Comparison of ENCODE assay signal across 8 mouse cellular contexts in genomic region chrX:60403062-60403763, GRCm38 (mm10).
A peak's percentile ranks its signal among the peaks of the same experiment; 100 is the strongest.
DNase-seq lines count a peak whose midpoint lies in the region; ATAC-seq and TF ChIP-seq lines count a peak whose summit lies in the region.

No protein-coding gene starts in this region.

- H3K4me3 ChIP-seq in kidney, adult 2 months (ENCODE audit: insufficient read depth, low read depth, low read length), result peak overlapping the region; percentile 68
- peak overlapping the region; percentile 71 for H3K4me3 ChIP-seq in lung, embryonic 16.5 days (ENCODE audit: low read length)

- WGBS in kidney, adult 2 months, result 1% methylated on average over 36 of the region's 46 CpGs
- 18% methylated on average over 29 of the region's 46 CpGs for WGBS in lung, embryonic 16.5 days

- no peak for TF ChIP-seq CTCF in kidney, adult 2 months (conservative IDR thresholded peaks at IDR 0.05; ENCODE audit: insufficient read depth, insufficient read length, low read depth, low read length)

- no peaks in the 10 kb centered on the region for H3K27me3 ChIP-seq in kidney, adult 2 months (replicated peaks; ENCODE audit: control insufficient read depth, insufficient read depth, low read length)
- H3K27me3 ChIP-seq in lung, embryonic 16.5 days (ENCODE audit: control insufficient read depth, insufficient read depth, low read depth, low read length), result no peaks in the 10 kb centered on the region

- H3K9me3 ChIP-seq in lung, embryonic 16.5 days (ENCODE audit: control insufficient read depth, low read length), result no peaks in the 10 kb centered on the region

- H3K9ac ChIP-seq in lung, embryonic 16.5 days (ENCODE audit: low read length), result peak overlapping the region; percentile 73

- no peaks in the 10 kb centered on the region for H3K4me1 ChIP-seq in kidney, adult 2 months (ENCODE audit: control insufficient read depth, insufficient read depth, low read length)
- no peaks in the 10 kb centered on the region for H3K4me1 ChIP-seq in lung, embryonic 16.5 days (replicated peaks; ENCODE audit: control insufficient read depth, insufficient read depth, low read length)

- no peaks in the 10 kb centered on the region for H3K36me3 ChIP-seq in kidney, adult 2 months (ENCODE audit: control insufficient read depth, insufficient read depth, low read length)
- H3K36me3 ChIP-seq in lung, embryonic 16.5 days (ENCODE audit: control insufficient read depth, insufficient read depth, low read length), result no peaks in the 10 kb centered on the region

- peak overlapping the region; percentile 63 for H3K4me2 ChIP-seq in lung, embryonic 16.5 days (ENCODE audit: low read depth, low read length)

- TF ChIP-seq POLR2A in kidney, adult 2 months (IDR thresholded peaks at IDR 0.05; ENCODE audit: low read depth, low read length), result no peak

- DNase-seq in urinary bladder, postnatal 14 days (ENCODE audit: low spot score), result peak; percentile 6
- no peak for DNase-seq in urinary bladder, postnatal 10 days (ENCODE audit: low spot score)
- DNase-seq in cerebellum, postnatal 14 days, result peak; percentile 20 to 52
- DNase-seq in gastrocnemius, postnatal 25 days, result peak; percentile 19
- peak; percentile 3 for DNase-seq in kidney, adult 2 months
- DNase-seq in right cerebral cortex, postnatal 25 days, result peak; percentile 15

- H3K27ac ChIP-seq in kidney, adult 2 months (ENCODE audit: insufficient read depth, low read depth, low read length), result no peak overlapping the region
- no peak overlapping the region for H3K27ac ChIP-seq in lung, embryonic 16.5 days (ENCODE audit: low read length)

- ATAC-seq in lung, embryonic 16.5 days (ENCODE audit: low read depth), result no peak; the same call in 1 of the 2 replicates
- ATAC-seq in erythroid progenitor cell, adult 5-6 weeks (replicated peaks; ENCODE audit: low FRiP score, poor library complexity, severe bottlenecking), result no peak
